Mouse (Mus musculus): ENCODE results near the gene Exosc2. TPM values are rescaled to one million over a fixed set of nuclear protein-coding genes. Genes with fewer than 3 reads are reported as not detected.

Gene Exosc2
- polyA plus RNA-seq, 1 experiment from 2014 or later = 86.2 TPM

- Histone ChIP-seq H3K4me1 (ENCODE audit: control insufficient read depth, insufficient read depth, low read length) (no peaks in the 10 kb centered on the region), H3K9me3 (ENCODE audit: control insufficient read depth, low read length) (no peaks in the 10 kb centered on the region; the same call in 1 of the 2 replicates), H3K4me2 (ENCODE audit: low read depth, severe bottlenecking) (no peak overlapping the region), H3K4me3 (ENCODE audit: low read depth, low read length) (no peak overlapping the region), H3K9ac (ENCODE audit: low read length) (no peak overlapping the region), H3K27me3 (ENCODE audit: control insufficient read depth, insufficient read depth, low read length) (peaks cover 98% of the 10 kb centered on the region), H3K36me3 (ENCODE audit: control insufficient read depth, insufficient read depth, low read length) (no peaks in the 10 kb centered on the region), H3K27ac (replicated peaks; ENCODE audit: low read depth, low read length) (no peak overlapping the region)
- ATAC-seq (ENCODE audit: insufficient number of reproducible peaks, low FRiP score, low TSS enrichment, low read depth) (no peak), DNase-seq (ENCODE audit: low spot score) (peak; percentile 48)
- 2% methylated on average over 34 of the region's 34 CpGs for WGBS
Observed at GRCm38 (mm10) chr2:31638581-31639465, 31.7 kb upstream of the Exosc2 start.

- DNase-seq (ENCODE audit: low spot score) = peak; percentile 33
- peaks cover 98% of the 10 kb centered on the region for H3K27me3 ChIP-seq (ENCODE audit: control insufficient read depth, insufficient read depth, low read length)
- no peak overlapping the region for H3K4me3 ChIP-seq (ENCODE audit: low read depth, low read length)
- no peak for ATAC-seq (ENCODE audit: insufficient number of reproducible peaks, low FRiP score, low TSS enrichment, low read depth)
- H3K36me3 ChIP-seq (ENCODE audit: control insufficient read depth, insufficient read depth, low read length) = no peaks in the 10 kb centered on the region
- H3K9me3 ChIP-seq (ENCODE audit: control insufficient read depth, low read length) = no peaks in the 10 kb centered on the region; the same call in 1 of the 2 replicates
- 1% methylated on average over 12 of the region's 13 CpGs for WGBS
- no peak overlapping the region for H3K4me2 ChIP-seq (ENCODE audit: low read depth, severe bottlenecking)
- no peak overlapping the region for H3K27ac ChIP-seq (replicated peaks; ENCODE audit: low read depth, low read length)
- no peaks in the 10 kb centered on the region for H3K4me1 ChIP-seq (ENCODE audit: control insufficient read depth, insufficient read depth, low read length)
- H3K9ac ChIP-seq (ENCODE audit: low read length) = no peak overlapping the region
Observed at GRCm38 (mm10) chr2:31639466-31639760, 31.1 kb upstream of the Exosc2 start.

GRCm38 (mm10) chr2:31639901-31640608, 30.5 kb upstream of the Exosc2 start, which contains the start of gene Prdm12:
Gene Prdm12, plus strand, starts transcription at chr2:31640037.
- H3K4me3 ChIP-seq (ENCODE audit: low read depth, low read length) = no peak within 1 kb of the TSS
- peaks cover 98% of the 10 kb centered on the region for H3K27me3 ChIP-seq (ENCODE audit: control insufficient read depth, insufficient read depth, low read length)
- H3K4me2 ChIP-seq (ENCODE audit: low read depth, severe bottlenecking) = no peak within 1 kb of the TSS
- H3K9me3 ChIP-seq (ENCODE audit: control insufficient read depth, low read length) = no peaks in the 10 kb centered on the region; the same call in 1 of the 2 replicates
- no peaks in the 10 kb centered on the region for H3K4me1 ChIP-seq (ENCODE audit: control insufficient read depth, insufficient read depth, low read length)
- H3K36me3 ChIP-seq (ENCODE audit: control insufficient read depth, insufficient read depth, low read length) = no peaks in the 10 kb centered on the region
- DNase-seq (ENCODE audit: low spot score) = no peak
- H3K27ac ChIP-seq (replicated peaks; ENCODE audit: low read depth, low read length) = no peak within 1 kb of the TSS
- no peak within 1 kb of the TSS for H3K9ac ChIP-seq (ENCODE audit: low read length)
- ATAC-seq (ENCODE audit: insufficient number of reproducible peaks, low FRiP score, low TSS enrichment, low read depth) = no peak
- WGBS = 1% methylated on average over 41 of the region's 41 CpGs

GRCm38 (mm10) chr2:31640609-31641507, 29.7 kb upstream of the Exosc2 start:
- Histone ChIP-seq H3K4me1 (ENCODE audit: control insufficient read depth, insufficient read depth, low read length) (no peaks in the 10 kb centered on the region), H3K4me3 (ENCODE audit: low read depth, low read length) (no peak overlapping the region), H3K4me2 (ENCODE audit: low read depth, severe bottlenecking) (no peak overlapping the region), H3K36me3 (ENCODE audit: control insufficient read depth, insufficient read depth, low read length) (no peaks in the 10 kb centered on the region), H3K27me3 (ENCODE audit: control insufficient read depth, insufficient read depth, low read length) (peaks cover 94% of the 10 kb centered on the region), H3K9ac (ENCODE audit: low read length) (no peak overlapping the region), H3K27ac (replicated peaks; ENCODE audit: low read depth, low read length) (no peak overlapping the region), H3K9me3 (ENCODE audit: control insufficient read depth, low read length) (no peaks in the 10 kb centered on the region; the same call in 1 of the 2 replicates)
- under 1% methylated on average over 48 of the region's 48 CpGs for WGBS
- no peak for ATAC-seq (ENCODE audit: insufficient number of reproducible peaks, low FRiP score, low TSS enrichment, low read depth)
- peak; percentile 57 for DNase-seq (ENCODE audit: low spot score)

GRCm38 (mm10) chr2:31641508-31641830, 29.0 kb upstream of the Exosc2 start:
- DNase-seq (ENCODE audit: low spot score) (peak; percentile 43), ATAC-seq (ENCODE audit: insufficient number of reproducible peaks, low FRiP score, low TSS enrichment, low read depth) (no peak)
- Histone ChIP-seq H3K4me3 (ENCODE audit: low read depth, low read length) (no peak overlapping the region), H3K27ac (replicated peaks; ENCODE audit: low read depth, low read length) (no peak overlapping the region), H3K9me3 (ENCODE audit: control insufficient read depth, low read length) (no peaks in the 10 kb centered on the region; the same call in 1 of the 2 replicates), H3K4me2 (ENCODE audit: low read depth, severe bottlenecking) (no peak overlapping the region), H3K9ac (ENCODE audit: low read length) (no peak overlapping the region), H3K36me3 (ENCODE audit: control insufficient read depth, insufficient read depth, low read length) (no peaks in the 10 kb centered on the region), H3K27me3 (ENCODE audit: control insufficient read depth, insufficient read depth, low read length) (peaks cover 92% of the 10 kb centered on the region), H3K4me1 (ENCODE audit: control insufficient read depth, insufficient read depth, low read length) (no peaks in the 10 kb centered on the region)
- 2% methylated on average over 11 of the region's 11 CpGs for WGBS

- Histone ChIP-seq H3K9me3 (ENCODE audit: control insufficient read depth, low read length) (no peaks in the 10 kb centered on the region; the same call in 1 of the 2 replicates), H3K4me3 (ENCODE audit: low read depth, low read length) (no peak overlapping the region), H3K4me2 (ENCODE audit: low read depth, severe bottlenecking) (no peak overlapping the region), H3K27me3 (ENCODE audit: control insufficient read depth, insufficient read depth, low read length) (peaks cover 92% of the 10 kb centered on the region), H3K9ac (ENCODE audit: low read length) (no peak overlapping the region), H3K36me3 (ENCODE audit: control insufficient read depth, insufficient read depth, low read length) (no peaks in the 10 kb centered on the region), H3K4me1 (ENCODE audit: control insufficient read depth, insufficient read depth, low read length) (no peaks in the 10 kb centered on the region), H3K27ac (replicated peaks; ENCODE audit: low read depth, low read length) (no peak overlapping the region)
- no peak for DNase-seq (ENCODE audit: low spot score)
- 3% methylated on average over 18 of the region's 18 CpGs for WGBS
- ATAC-seq (ENCODE audit: insufficient number of reproducible peaks, low FRiP score, low TSS enrichment, low read depth) = no peak
Observed at GRCm38 (mm10) chr2:31641929-31642328, 28.6 kb upstream of the Exosc2 start.

GRCm38 (mm10) chr2:31653971-31654853, 16.3 kb upstream of the Exosc2 start:
- Histone ChIP-seq H3K9ac (ENCODE audit: low read length) (0 out of 2 replicates have a peak overlapping the region, but pooled peaks have one; percentile 22), H3K4me1 (ENCODE audit: control insufficient read depth, insufficient read depth, low read length) (peaks cover 7% of the 10 kb centered on the region; the same call in 1 of the 2 replicates), H3K27me3 (ENCODE audit: control insufficient read depth, insufficient read depth, low read length) (peaks cover 57% of the 10 kb centered on the region), H3K9me3 (ENCODE audit: control insufficient read depth, low read length) (peaks cover 3% of the 10 kb centered on the region; the same call in 1 of the 2 replicates), H3K4me2 (ENCODE audit: low read depth, severe bottlenecking) (peak overlapping the region; percentile 99), H3K36me3 (ENCODE audit: control insufficient read depth, insufficient read depth, low read length) (no peaks in the 10 kb centered on the region), H3K27ac (replicated peaks; ENCODE audit: low read depth, low read length) (no peak overlapping the region), H3K4me3 (ENCODE audit: low read depth, low read length) (peak overlapping the region; percentile 46)
- ATAC-seq (ENCODE audit: insufficient number of reproducible peaks, low FRiP score, low TSS enrichment, low read depth) (no peak), DNase-seq (ENCODE audit: low spot score) (peak; percentile 43)
- 1% methylated on average over 85 of the region's 109 CpGs for whole genome bisulfite sequencing
